Mouse (Mus musculus): ENCODE measurements at regions not wholly inside any gene's neighbourhood (a gene's known extent, or its start where the extent isn't known, plus 50 kb on each side); places are given as distances from the start of the nearest gene placed in this dataset.

DNA sequence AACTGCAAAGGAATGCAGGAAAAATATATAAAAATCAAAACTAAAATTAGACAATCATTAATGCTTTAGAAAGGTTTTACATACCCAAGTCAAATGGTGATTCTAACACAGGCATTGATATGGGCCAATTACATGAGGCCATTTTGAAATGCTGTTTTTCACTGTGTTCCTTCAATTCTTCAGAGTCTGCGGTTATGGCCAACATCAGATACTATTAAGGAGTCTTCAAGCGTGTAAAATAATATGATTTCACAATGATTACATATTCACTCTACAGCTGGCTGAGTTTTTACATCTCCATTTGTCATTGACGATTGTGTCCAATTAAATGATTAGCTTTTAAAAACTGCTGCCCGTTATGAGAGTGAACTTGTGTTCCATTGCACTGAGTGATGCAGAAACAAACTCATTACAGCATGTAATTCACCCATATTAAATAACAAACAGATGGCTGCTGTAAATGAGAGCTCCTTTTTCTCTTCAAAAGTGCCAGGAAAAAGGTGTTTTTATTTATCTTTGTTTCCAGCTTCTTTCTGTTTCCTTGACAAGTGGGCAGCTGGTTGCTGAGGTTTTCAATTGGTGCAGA lies 582.3 kb upstream of the Klhl1 start:
- no peaks in the 10 kb centered on the region for H3K79me2 ChIP-seq (ENCODE audit: control insufficient read depth, insufficient read depth)
- H3K36me3 ChIP-seq (ENCODE audit: control insufficient read depth, insufficient read depth) = no peaks in the 10 kb centered on the region
- TF ChIP-seq MAX (IDR thresholded peaks at IDR 0.05; ENCODE audit: low read depth) (no peak), MYOG (IDR thresholded peaks at IDR 0.05; ENCODE audit: control insufficient read depth in 1 of 3, insufficient read depth in 1 of 3, insufficient read length in 2 of 3, low read depth in 2 of 3) (no peak), MYOD1 (IDR thresholded peaks at IDR 0.05; ENCODE audit: control insufficient read depth in 1 of 3, insufficient read length in 2 of 3, low read depth in 2 of 3) (no peak), SRF (IDR thresholded peaks at IDR 0.05; ENCODE audit: control insufficient read depth, insufficient read length, low read depth) (no peak), POLR2A (IDR thresholded peaks at IDR 0.05; ENCODE audit: insufficient read length, low read depth) (no peak), CEBPB (IDR thresholded peaks at IDR 0.05; ENCODE audit: insufficient read depth, poor library complexity, severe bottlenecking) (no peak), REST (IDR thresholded peaks at IDR 0.05; ENCODE audit: insufficient read depth, insufficient read length) (no peak), E2F4 (IDR thresholded peaks at IDR 0.05; ENCODE audit: insufficient read depth) (no peak), POLR2AphosphoS2 (IDR thresholded peaks at IDR 0.05; ENCODE audit: insufficient read length, low read depth) (no peak), TCF12 (IDR thresholded peaks at IDR 0.05; ENCODE audit: insufficient read depth, poor library complexity, severe bottlenecking) (no peak), USF1 (IDR thresholded peaks at IDR 0.05; ENCODE audit: low read depth) (no peak), TCF3 (IDR thresholded peaks at IDR 0.05; ENCODE audit: insufficient read length, low read depth) (no peak)
- H3K27me3 ChIP-seq (ENCODE audit: control insufficient read depth, insufficient read depth, insufficient read length) = no peaks in the 10 kb centered on the region
- no peak overlapping the region for H3ac ChIP-seq (ENCODE audit: control insufficient read depth, insufficient read length)
- H3K4me3 ChIP-seq = no peak overlapping the region
- H3K4me2 ChIP-seq (ENCODE audit: low read depth) = no peak overlapping the region

DNA sequence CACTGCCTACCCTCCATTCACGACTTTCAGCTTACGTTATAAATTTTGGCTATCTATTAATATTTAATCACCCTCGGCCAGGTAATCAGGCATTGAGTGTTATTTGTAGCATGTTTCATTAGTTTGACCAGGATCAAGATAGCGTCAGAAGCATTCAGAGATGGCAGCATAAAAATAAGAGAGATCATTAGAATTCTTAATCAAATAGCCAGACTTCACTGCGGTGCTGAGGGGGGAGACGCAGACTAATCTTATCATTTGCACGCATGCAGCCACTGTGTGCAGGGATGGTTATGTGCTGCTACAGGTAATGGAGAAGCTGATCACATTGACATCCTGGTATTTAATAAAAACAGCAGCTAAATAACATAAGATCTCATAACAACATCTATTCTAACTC lies 574.5 kb upstream of the Klhl1 start:
- Histone ChIP-seq H3K27me3 (ENCODE audit: control insufficient read depth, insufficient read depth, insufficient read length) (no peaks in the 10 kb centered on the region), H3K4me2 (ENCODE audit: low read depth) (no peak overlapping the region), H3ac (ENCODE audit: control insufficient read depth, insufficient read length) (no peak overlapping the region), H3K79me2 (ENCODE audit: control insufficient read depth, insufficient read depth) (no peaks in the 10 kb centered on the region), H3K36me3 (ENCODE audit: control insufficient read depth, insufficient read depth) (no peaks in the 10 kb centered on the region), H3K4me3 (no peak overlapping the region)
- no peak for TF ChIP-seq SRF (IDR thresholded peaks at IDR 0.05; ENCODE audit: control insufficient read depth, insufficient read length, low read depth)
- no peak for TF ChIP-seq MYOG (IDR thresholded peaks at IDR 0.05; ENCODE audit: control insufficient read depth in 1 of 3, insufficient read depth in 1 of 3, insufficient read length in 2 of 3, low read depth in 2 of 3)
- no peak for TF ChIP-seq REST (IDR thresholded peaks at IDR 0.05; ENCODE audit: insufficient read depth, insufficient read length)
- no peak for TF ChIP-seq MAX (IDR thresholded peaks at IDR 0.05; ENCODE audit: low read depth)
- TF ChIP-seq E2F4 (IDR thresholded peaks at IDR 0.05; ENCODE audit: insufficient read depth) = no peak
- TF ChIP-seq POLR2AphosphoS2 (IDR thresholded peaks at IDR 0.05; ENCODE audit: insufficient read length, low read depth) = no peak
- no peak for TF ChIP-seq POLR2A (IDR thresholded peaks at IDR 0.05; ENCODE audit: insufficient read length, low read depth)
- no peak for TF ChIP-seq TCF12 (IDR thresholded peaks at IDR 0.05; ENCODE audit: insufficient read depth, poor library complexity, severe bottlenecking)
- no peak for TF ChIP-seq CEBPB (IDR thresholded peaks at IDR 0.05; ENCODE audit: insufficient read depth, poor library complexity, severe bottlenecking)
- TF ChIP-seq TCF3 (IDR thresholded peaks at IDR 0.05; ENCODE audit: insufficient read length, low read depth) = no peak
- TF ChIP-seq USF1 (IDR thresholded peaks at IDR 0.05; ENCODE audit: low read depth) = no peak
- no peak for TF ChIP-seq MYOD1 (IDR thresholded peaks at IDR 0.05; ENCODE audit: control insufficient read depth in 1 of 3, insufficient read length in 2 of 3, low read depth in 2 of 3)

DNA sequence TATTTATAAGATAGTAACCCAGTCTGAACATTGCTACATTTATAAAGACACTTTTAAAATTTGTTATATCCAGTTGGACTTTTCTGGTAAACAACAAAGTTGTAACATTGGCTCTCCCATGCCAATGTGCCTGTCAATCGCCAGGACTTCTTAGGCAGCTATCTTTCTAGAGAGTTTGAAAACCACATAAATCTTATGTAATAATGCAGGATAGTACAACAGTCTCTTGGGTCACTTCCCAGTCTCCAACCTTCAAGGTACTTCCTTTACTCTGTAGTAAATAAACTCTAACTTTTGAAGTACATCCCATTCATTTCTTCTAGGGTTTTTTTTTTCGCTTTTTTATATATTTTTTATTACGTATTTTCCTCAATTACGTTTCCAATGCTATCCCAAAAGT lies 570.0 kb upstream of the Klhl1 start:
- H3K27me3 ChIP-seq (ENCODE audit: control insufficient read depth, insufficient read depth, insufficient read length) = no peaks in the 10 kb centered on the region
- no peaks in the 10 kb centered on the region for H3K36me3 ChIP-seq (ENCODE audit: control insufficient read depth, insufficient read depth)
- TF ChIP-seq MYOD1 (IDR thresholded peaks at IDR 0.05; ENCODE audit: control insufficient read depth in 1 of 3, insufficient read length in 2 of 3, low read depth in 2 of 3) (no peak), E2F4 (IDR thresholded peaks at IDR 0.05; ENCODE audit: insufficient read depth) (no peak), TCF3 (IDR thresholded peaks at IDR 0.05; ENCODE audit: insufficient read length, low read depth) (no peak), SRF (IDR thresholded peaks at IDR 0.05; ENCODE audit: control insufficient read depth, insufficient read length, low read depth) (no peak), CEBPB (IDR thresholded peaks at IDR 0.05; ENCODE audit: insufficient read depth, poor library complexity, severe bottlenecking) (no peak), POLR2A (IDR thresholded peaks at IDR 0.05; ENCODE audit: insufficient read length, low read depth) (no peak), POLR2AphosphoS2 (IDR thresholded peaks at IDR 0.05; ENCODE audit: insufficient read length, low read depth) (no peak), TCF12 (IDR thresholded peaks at IDR 0.05; ENCODE audit: insufficient read depth, poor library complexity, severe bottlenecking) (no peak), MYOG (IDR thresholded peaks at IDR 0.05; ENCODE audit: control insufficient read depth in 1 of 3, insufficient read depth in 1 of 3, insufficient read length in 2 of 3, low read depth in 2 of 3) (no peak), REST (IDR thresholded peaks at IDR 0.05; ENCODE audit: insufficient read depth, insufficient read length) (no peak), USF1 (IDR thresholded peaks at IDR 0.05; ENCODE audit: low read depth) (no peak), MAX (IDR thresholded peaks at IDR 0.05; ENCODE audit: low read depth) (no peak)
- H3K4me2 ChIP-seq (ENCODE audit: low read depth) = no peak overlapping the region
- no peaks in the 10 kb centered on the region for H3K79me2 ChIP-seq (ENCODE audit: control insufficient read depth, insufficient read depth)
- H3K4me3 ChIP-seq = no peak overlapping the region
- H3ac ChIP-seq (ENCODE audit: control insufficient read depth, insufficient read length) = no peak overlapping the region

DNA sequence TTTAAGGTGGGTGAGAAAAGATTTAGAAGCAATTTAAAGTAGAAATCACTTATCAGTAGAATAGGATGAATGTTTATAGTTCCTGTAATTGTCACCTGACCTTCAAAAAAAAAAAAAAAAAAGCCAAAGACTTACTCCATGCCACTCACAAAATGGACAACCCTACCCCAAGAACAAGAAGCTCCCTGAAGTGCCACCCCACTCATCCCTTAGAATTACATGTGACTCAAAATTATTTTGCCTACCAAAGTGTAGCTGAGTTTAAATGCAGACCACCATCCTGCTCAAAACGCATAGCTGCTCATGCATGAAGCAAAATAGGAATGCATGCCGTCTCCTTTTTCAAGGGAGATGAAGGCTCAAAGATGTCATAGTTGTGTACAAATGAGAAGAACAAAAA lies 568.4 kb upstream of the Klhl1 start:
- no peaks in the 10 kb centered on the region for H3K27me3 ChIP-seq (ENCODE audit: control insufficient read depth, insufficient read depth, insufficient read length)
- TF ChIP-seq TCF3 (IDR thresholded peaks at IDR 0.05; ENCODE audit: insufficient read length, low read depth) (no peak), TCF12 (IDR thresholded peaks at IDR 0.05; ENCODE audit: insufficient read depth, poor library complexity, severe bottlenecking) (no peak), POLR2A (IDR thresholded peaks at IDR 0.05; ENCODE audit: insufficient read length, low read depth) (no peak), E2F4 (IDR thresholded peaks at IDR 0.05; ENCODE audit: insufficient read depth) (no peak), MYOD1 (IDR thresholded peaks at IDR 0.05; ENCODE audit: control insufficient read depth in 1 of 3, insufficient read length in 2 of 3, low read depth in 2 of 3) (no peak), REST (IDR thresholded peaks at IDR 0.05; ENCODE audit: insufficient read depth, insufficient read length) (no peak), MYOG (IDR thresholded peaks at IDR 0.05; ENCODE audit: control insufficient read depth in 1 of 3, insufficient read depth in 1 of 3, insufficient read length in 2 of 3, low read depth in 2 of 3) (no peak), CEBPB (IDR thresholded peaks at IDR 0.05; ENCODE audit: insufficient read depth, poor library complexity, severe bottlenecking) (no peak), MAX (IDR thresholded peaks at IDR 0.05; ENCODE audit: low read depth) (no peak), USF1 (IDR thresholded peaks at IDR 0.05; ENCODE audit: low read depth) (no peak), POLR2AphosphoS2 (IDR thresholded peaks at IDR 0.05; ENCODE audit: insufficient read length, low read depth) (no peak), SRF (IDR thresholded peaks at IDR 0.05; ENCODE audit: control insufficient read depth, insufficient read length, low read depth) (no peak)

More for the DNA sequence above, 568.4 kb upstream of the Klhl1 start:
- H3K4me2 ChIP-seq (ENCODE audit: low read depth) = no peak overlapping the region
- H3K4me3 ChIP-seq = no peak overlapping the region
- no peaks in the 10 kb centered on the region for H3K79me2 ChIP-seq (ENCODE audit: control insufficient read depth, insufficient read depth)
- H3ac ChIP-seq (ENCODE audit: control insufficient read depth, insufficient read length) = no peak overlapping the region
- H3K36me3 ChIP-seq (ENCODE audit: control insufficient read depth, insufficient read depth) = no peaks in the 10 kb centered on the region

Measured in myocyte (in vitro differentiated cells).